Mouse (Mus musculus) myocyte (in vitro differentiated cells): Measurements from ENCODE around the gene BC016579.

Experiments
- MAX ChIP-seq: IDR thresholded peaks from one replicate; pipeline ENCODE4 v1.6.1; 2011; ENCODE audit warnings: low read depth, mild to moderate bottlenecking, control low read depth
- POLR2A ChIP-seq: IDR thresholded peaks from one replicate; pipeline ENCODE4 v1.6.1; 2011; ENCODE audit warnings: low read depth, mild to moderate bottlenecking, control low read depth, moderate library complexity; ENCODE audit not compliant: insufficient read length
- SRF ChIP-seq: IDR thresholded peaks from one replicate; pipeline ENCODE4 v1.6.1; 2011; ENCODE audit warnings: low read depth; ENCODE audit not compliant: control insufficient read depth, insufficient read length
- TCF12 ChIP-seq: IDR thresholded peaks from one replicate; pipeline ENCODE4 v1.6.1; 2011; ENCODE audit warnings: mild to moderate bottlenecking, control low read depth; ENCODE audit not compliant: poor library complexity, insufficient read depth, severe bottlenecking

GRCm38 (mm10) chr16:45632420-45632819, 21.4 kb downstream of the BC016579 start:
- TF ChIP-seq POLR2A: no peak
- no peak for TF ChIP-seq MAX
- TF ChIP-seq TCF12: no peak
- no peak for TF ChIP-seq SRF
